Mouse (Mus musculus) neural tube, embryonic 15.5 days (tissue): Measurements from ENCODE around the gene Atpaf1. TPM values are rescaled to one million over a fixed set of nuclear protein-coding genes. Genes with fewer than 3 reads are reported as not detected.
A peak's percentile ranks its signal among the peaks of the same experiment; 100 is the strongest.

ENCODE experiments used
- ATAC-seq: fragments of 200-750 bp; cut with Nextera tagmentation; 2 replicates; pipeline ENCODE4 v1.8.0; 2017; ENCODE audit warnings: mild to moderate bottlenecking, moderate TSS enrichment, moderate library complexity; ENCODE audit not compliant: low FRiP score
- H3K27ac ChIP-seq: fragments of 300-500 bp; sonication (generic); replicated peaks from 2 replicates; pipeline ENCODE4 v1.5.1; 2015; ENCODE audit warnings: mild to moderate bottlenecking, inconsistent platforms
- H3K27me3 ChIP-seq: fragments of 300-500 bp; sonication (generic); replicated peaks from 2 replicates; pipeline ENCODE4 v1.6.1; 2015; ENCODE audit warnings: inconsistent platforms
- H3K36me3 ChIP-seq: fragments of 300-500 bp; sonication (generic); 2 replicates; pipeline ENCODE4 v1.6.1; 2015; ENCODE audit warnings: inconsistent platforms
- H3K4me1 ChIP-seq: fragments of 300-500 bp; sonication (generic); 2 replicates; pipeline ENCODE4 v1.6.1; 2015; ENCODE audit warnings: inconsistent platforms
- H3K4me2 ChIP-seq: fragments of 300-500 bp; sonication (generic); 2 replicates; pipeline ENCODE4 v1.6.1; 2015; ENCODE audit warnings: inconsistent platforms, mild to moderate bottlenecking, moderate library complexity
- H3K4me3 ChIP-seq: fragments of 300-500 bp; sonication (generic); replicated peaks from 2 replicates; pipeline ENCODE4 v1.5.1; 2015; ENCODE audit warnings: mild to moderate bottlenecking, inconsistent platforms
- H3K9ac ChIP-seq: fragments of 300-500 bp; sonication (generic); replicated peaks from 2 replicates; pipeline ENCODE4 v1.6.1; 2015; ENCODE audit warnings: mild to moderate bottlenecking, inconsistent platforms
- H3K9me3 ChIP-seq: fragments of 300-500 bp; sonication (generic); replicated peaks from 2 replicates; pipeline ENCODE4 v1.6.1; 2016; ENCODE audit warnings: inconsistent platforms
- WGBS: fragments of 180-500 bp; shearing (Covaris S2); methylation state at CpG from one replicate; pipeline ENCODE4 v1.1.7; 2015; ENCODE audit warnings: mixed read lengths; 5-methylcytosine and 5-hydroxymethylcytosine counted together
- polyA plus RNA-seq: library from polyadenylated mRNA; unstranded; fragments of >200 nt; fragmentation: Nextera tagmentation; extraction: Ambion mirVana; gene quantifications from 2 replicates; pipeline ENCODE4 v1.2.1, GENCODE M21; 2015

The Atpaf1 gene
- polyA plus RNA-seq, 1 experiment from 2014 or later: 42.0 TPM

GRCm38 (mm10) chr4:115815606-115816005 lies 31.0 kb downstream of the Atpaf1 start:
- Histone ChIP-seq H3K9ac (no peak overlapping the region), H3K4me3 (no peak overlapping the region), H3K4me1 (no peaks in the 10 kb centered on the region), H3K27ac (no peak overlapping the region), H3K27me3 (no peaks in the 10 kb centered on the region), H3K4me2 (no peak overlapping the region), H3K36me3 (peaks cover 33% of the 10 kb centered on the region), H3K9me3 (no peaks in the 10 kb centered on the region)
- no peak for ATAC-seq
- WGBS: 94% methylated on average over 5 of the region's 5 CpGs

GRCm38 (mm10) chr4:115820199-115820598 lies 35.6 kb downstream of the Atpaf1 start:
- no peaks in the 10 kb centered on the region for H3K9me3 ChIP-seq
- H3K4me3 ChIP-seq: no peak overlapping the region
- H3K36me3 ChIP-seq: peaks cover 5% of the 10 kb centered on the region
- ATAC-seq: no peak
- WGBS: 86% methylated on average over 3 of the region's 3 CpGs
- H3K27ac ChIP-seq: no peak overlapping the region
- no peak overlapping the region for H3K9ac ChIP-seq
- H3K4me1 ChIP-seq: no peaks in the 10 kb centered on the region
- H3K4me2 ChIP-seq: no peak overlapping the region
- no peaks in the 10 kb centered on the region for H3K27me3 ChIP-seq

GRCm38 (mm10) chr4:115820944-115821343 lies 36.3 kb downstream of the Atpaf1 start:
- WGBS: 79% methylated on average over 3 of the region's 3 CpGs
- H3K27me3 ChIP-seq: no peaks in the 10 kb centered on the region
- no peak for ATAC-seq
- no peak overlapping the region for H3K4me2 ChIP-seq
- H3K9me3 ChIP-seq: no peaks in the 10 kb centered on the region
- H3K9ac ChIP-seq: no peak overlapping the region
- no peaks in the 10 kb centered on the region for H3K36me3 ChIP-seq
- H3K27ac ChIP-seq: no peak overlapping the region
- H3K4me3 ChIP-seq: no peak overlapping the region
- no peaks in the 10 kb centered on the region for H3K4me1 ChIP-seq

GRCm38 (mm10) chr4:115821431-115821830 lies 36.8 kb downstream of the Atpaf1 start:
- H3K36me3 ChIP-seq: no peaks in the 10 kb centered on the region
- H3K27ac ChIP-seq: no peak overlapping the region
- H3K9me3 ChIP-seq: no peaks in the 10 kb centered on the region
- no peak overlapping the region for H3K4me3 ChIP-seq
- H3K27me3 ChIP-seq: no peaks in the 10 kb centered on the region
- H3K4me1 ChIP-seq: no peaks in the 10 kb centered on the region
- H3K4me2 ChIP-seq: no peak overlapping the region
- no peak for ATAC-seq
- H3K9ac ChIP-seq: no peak overlapping the region

GRCm38 (mm10) chr4:115821928-115822327 lies 37.3 kb downstream of the Atpaf1 start:
- Histone ChIP-seq H3K27ac (no peak overlapping the region), H3K4me3 (no peak overlapping the region), H3K4me1 (peaks cover 3% of the 10 kb centered on the region), H3K36me3 (no peaks in the 10 kb centered on the region), H3K27me3 (no peaks in the 10 kb centered on the region), H3K4me2 (no peak overlapping the region), H3K9me3 (no peaks in the 10 kb centered on the region), H3K9ac (no peak overlapping the region)
- WGBS: 73% methylated on average over 3 of the region's 3 CpGs
- no peak for ATAC-seq

GRCm38 (mm10) chr4:115824178-115824577 lies 39.6 kb downstream of the Atpaf1 start:
- H3K27me3 ChIP-seq: no peaks in the 10 kb centered on the region
- H3K9me3 ChIP-seq: no peaks in the 10 kb centered on the region
- H3K4me1 ChIP-seq: peaks cover 20% of the 10 kb centered on the region
- no peak for ATAC-seq
- H3K36me3 ChIP-seq: no peaks in the 10 kb centered on the region
- no peak overlapping the region for H3K9ac ChIP-seq
- H3K4me2 ChIP-seq: no peak overlapping the region
- H3K27ac ChIP-seq: no peak overlapping the region
- WGBS: 82% methylated on average over 2 of the region's 2 CpGs
- H3K4me3 ChIP-seq: no peak overlapping the region

- no peaks in the 10 kb centered on the region for H3K9me3 ChIP-seq
- H3K4me2 ChIP-seq: no peak overlapping the region
- no peaks in the 10 kb centered on the region for H3K36me3 ChIP-seq
- H3K27me3 ChIP-seq: no peaks in the 10 kb centered on the region
- no peak overlapping the region for H3K27ac ChIP-seq
- no peak overlapping the region for H3K4me3 ChIP-seq
- no peak overlapping the region for H3K9ac ChIP-seq
- no peak for ATAC-seq
- H3K4me1 ChIP-seq: peaks cover 20% of the 10 kb centered on the region
- 92% methylated on average over 2 of the region's 2 CpGs for WGBS
These were observed 40.7 kb downstream of the Atpaf1 start for GRCm38 (mm10) chr4:115825271-115825670.

GRCm38 (mm10) chr4:115827066-115827465 lies 42.5 kb downstream of the Atpaf1 start:
- WGBS: 74% methylated on average over 3 of the region's 3 CpGs
- H3K36me3 ChIP-seq: 0 out of 2 replicates have a peak, but pooled peaks cover 7% of the 10 kb centered on the region
- H3K4me1 ChIP-seq: peaks cover 20% of the 10 kb centered on the region
- H3K27ac ChIP-seq: no peak overlapping the region
- H3K27me3 ChIP-seq: no peaks in the 10 kb centered on the region
- no peak overlapping the region for H3K9ac ChIP-seq
- peak overlapping the region; percentile 87 for H3K4me2 ChIP-seq
- peak overlapping the region; percentile 92 for H3K4me3 ChIP-seq
- no peak for ATAC-seq
- H3K9me3 ChIP-seq: no peaks in the 10 kb centered on the region

- Histone ChIP-seq H3K9ac (peak overlapping the region; percentile 77), H3K27ac (peak overlapping the region; percentile 84), H3K36me3 (peaks cover 8% of the 10 kb centered on the region; the same call in 1 of the 2 replicates), H3K4me3 (peak overlapping the region; percentile 92), H3K27me3 (no peaks in the 10 kb centered on the region), H3K9me3 (no peaks in the 10 kb centered on the region), H3K4me2 (peak overlapping the region; percentile 87), H3K4me1 (peaks cover 20% of the 10 kb centered on the region)
- 1% methylated on average over 4 of the region's 4 CpGs for WGBS
- ATAC-seq: peak; percentile 59
These were observed 42.9 kb downstream of the Atpaf1 start for GRCm38 (mm10) chr4:115827535-115827887.

- Histone ChIP-seq H3K36me3 (peaks cover 11% of the 10 kb centered on the region; the same call in 1 of the 2 replicates), H3K9me3 (no peaks in the 10 kb centered on the region), H3K4me3 (peak within 1 kb of the TSS; percentile 92), H3K9ac (peak within 1 kb of the TSS; percentile 77), H3K4me1 (peaks cover 20% of the 10 kb centered on the region), H3K27me3 (no peaks in the 10 kb centered on the region), H3K4me2 (peak within 1 kb of the TSS; percentile 87), H3K27ac (peak within 1 kb of the TSS; percentile 84)
- ATAC-seq: peak; percentile 92
- under 1% methylated on average over 55 of the region's 57 CpGs for WGBS
These were observed 43.4 kb downstream of the Atpaf1 start, which contains the start of gene Mob3c for GRCm38 (mm10) chr4:115827888-115828571. Mob3c (plus strand) TSS chr4:115828092.

- Histone ChIP-seq H3K36me3 (peaks cover 12% of the 10 kb centered on the region; the same call in 1 of the 2 replicates), H3K4me3 (peak overlapping the region; percentile 92), H3K9ac (peak overlapping the region; percentile 77), H3K4me2 (peak overlapping the region; percentile 87), H3K4me1 (peaks cover 20% of the 10 kb centered on the region), H3K27ac (no peak overlapping the region; the same call in 1 of the 2 replicates), H3K27me3 (no peaks in the 10 kb centered on the region), H3K9me3 (no peaks in the 10 kb centered on the region)
- ATAC-seq: peak; percentile 12
- 7% methylated on average over 8 of the region's 8 CpGs for WGBS
These were observed 43.9 kb downstream of the Atpaf1 start for GRCm38 (mm10) chr4:115828572-115828902.

- no peak overlapping the region for H3K9ac ChIP-seq
- no peak overlapping the region for H3K4me2 ChIP-seq
- WGBS: 83% methylated on average over 5 of the region's 5 CpGs
These were observed 45.9 kb downstream of the Atpaf1 start for GRCm38 (mm10) chr4:115830491-115830890.

More at GRCm38 (mm10) chr4:115830491-115830890, 45.9 kb downstream of the Atpaf1 start:
- Histone ChIP-seq H3K27me3 (no peaks in the 10 kb centered on the region), H3K4me1 (peaks cover 20% of the 10 kb centered on the region), H3K36me3 (peaks cover 21% of the 10 kb centered on the region; the same call in 1 of the 2 replicates), H3K27ac (no peak overlapping the region), H3K4me3 (no peak overlapping the region), H3K9me3 (no peaks in the 10 kb centered on the region)
- ATAC-seq: no peak
